Mouse (Mus musculus) adrenal gland, postnatal 25 days (tissue): ENCODE results near the gene Tekt2. TPM values are rescaled to one million over a fixed set of nuclear protein-coding genes. Genes with fewer than 3 reads are reported as not detected.

ENCODE experiments used
- total RNA-seq: library from RNA; stranded (reverse); gene quantifications from 2 replicates; pipeline ENCODE4 v1.2.3, GENCODE M21; 2021

Tekt2 gene
- total RNA-seq, 1 experiment from 2014 or later, result 2.4 TPM

Other genes starting within 250 kb of the Tekt2 start
- gene Lsm10, start 229.1 kb downstream of the Tekt2 start, total RNA-seq, result 45.4 and 48.0 TPM in 2 replicates
- 41.2 and 43.1 TPM in 2 replicates for gene Stk40, start 221.7 kb downstream of the Tekt2 start, total RNA-seq
- gene Eva1b, start 177.9 kb downstream of the Tekt2 start, total RNA-seq, result 23.4 and 33.9 TPM in 2 replicates
- gene Sh3d21, start 162.2 kb downstream of the Tekt2 start, total RNA-seq, result 2.8 and 3.2 TPM in 2 replicates
- gene Thrap3, start 122.9 kb downstream of the Tekt2 start, total RNA-seq, result 190 and 232 TPM in 2 replicates
- 55.0 and 68.0 TPM in 2 replicates for gene Map7d1, start 69.3 kb downstream of the Tekt2 start, total RNA-seq
- 88.0 and 93.9 TPM in 2 replicates for gene Trappc3, start 63.4 kb downstream of the Tekt2 start, total RNA-seq
- gene Col8a2, start 38.9 kb downstream of the Tekt2 start, total RNA-seq, result 1.7 and 2.4 TPM in 2 replicates
- gene Adprhl2, start 4.0 kb downstream of the Tekt2 start, total RNA-seq, result 27.6 and 38.9 TPM in 2 replicates
- gene Ago3, start 103.9 kb upstream of the Tekt2 start, total RNA-seq, result 13.9 and 17.6 TPM in 2 replicates
- gene Ago1, start 142.9 kb upstream of the Tekt2 start, total RNA-seq, result 39.4 and 47.1 TPM in 2 replicates
- gene Ago4, start 207.8 kb upstream of the Tekt2 start, total RNA-seq, result 6.4 and 8.8 TPM in 2 replicates
- 5.0 and 7.0 TPM in 2 replicates for gene Clspn, start 231.2 kb upstream of the Tekt2 start, total RNA-seq